Mouse (Mus musculus) urinary bladder, postnatal 25 days (tissue): ENCODE data around the gene Tns2.

ENCODE experiments used
- DNase-seq: peaks from one replicate; pipeline ENCODE4 v3.0.0; 2022; ENCODE audit warnings: low spot score

Tns2 gene

DNA sequence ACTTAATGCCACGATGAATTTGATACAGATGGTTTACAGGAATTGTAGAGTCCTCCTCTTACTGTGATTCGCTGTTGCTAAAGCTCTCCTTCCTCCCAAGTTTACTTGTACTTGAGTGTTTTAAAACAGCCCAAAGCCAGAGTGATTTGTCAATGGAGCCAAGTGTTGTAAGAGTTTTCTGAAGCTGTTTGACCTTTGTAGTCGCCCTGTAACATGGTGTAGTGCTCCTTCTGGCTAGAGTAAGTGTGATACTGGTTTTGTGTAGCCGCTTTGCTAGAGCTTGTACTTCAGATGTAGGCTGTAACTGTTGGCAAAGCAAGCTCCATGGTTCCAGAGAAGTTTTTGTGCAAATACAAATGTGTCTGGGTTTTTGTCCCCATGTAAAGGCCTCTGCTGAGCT, 8.0 kb upstream of the Tns2 start:
- DNase-seq: no peak

DNA sequence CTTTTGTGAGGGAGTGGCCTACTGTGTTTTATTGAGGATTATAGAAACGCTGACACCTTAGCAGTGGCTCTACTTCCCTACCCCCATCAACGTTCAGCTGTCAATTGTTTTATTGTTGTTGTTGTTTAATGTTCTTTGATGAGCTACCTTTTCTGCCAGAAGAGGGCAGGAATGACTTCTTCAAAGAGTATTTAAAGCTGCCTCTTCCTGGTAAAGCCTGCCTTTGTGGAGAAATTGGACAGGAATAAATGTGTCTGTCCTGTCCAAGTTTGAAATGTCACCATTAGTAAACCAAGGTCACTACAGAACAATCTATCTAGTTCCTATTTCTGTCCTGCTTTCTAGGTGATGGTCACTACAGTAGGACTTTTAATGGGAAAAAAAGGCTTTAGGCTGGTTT, 6.1 kb upstream of the Tns2 start:
- no peak for DNase-seq

GRCm38 (mm10) chr15:102094988-102095387, 5.2 kb upstream of the Tns2 start:
- no peak for DNase-seq

DNA sequence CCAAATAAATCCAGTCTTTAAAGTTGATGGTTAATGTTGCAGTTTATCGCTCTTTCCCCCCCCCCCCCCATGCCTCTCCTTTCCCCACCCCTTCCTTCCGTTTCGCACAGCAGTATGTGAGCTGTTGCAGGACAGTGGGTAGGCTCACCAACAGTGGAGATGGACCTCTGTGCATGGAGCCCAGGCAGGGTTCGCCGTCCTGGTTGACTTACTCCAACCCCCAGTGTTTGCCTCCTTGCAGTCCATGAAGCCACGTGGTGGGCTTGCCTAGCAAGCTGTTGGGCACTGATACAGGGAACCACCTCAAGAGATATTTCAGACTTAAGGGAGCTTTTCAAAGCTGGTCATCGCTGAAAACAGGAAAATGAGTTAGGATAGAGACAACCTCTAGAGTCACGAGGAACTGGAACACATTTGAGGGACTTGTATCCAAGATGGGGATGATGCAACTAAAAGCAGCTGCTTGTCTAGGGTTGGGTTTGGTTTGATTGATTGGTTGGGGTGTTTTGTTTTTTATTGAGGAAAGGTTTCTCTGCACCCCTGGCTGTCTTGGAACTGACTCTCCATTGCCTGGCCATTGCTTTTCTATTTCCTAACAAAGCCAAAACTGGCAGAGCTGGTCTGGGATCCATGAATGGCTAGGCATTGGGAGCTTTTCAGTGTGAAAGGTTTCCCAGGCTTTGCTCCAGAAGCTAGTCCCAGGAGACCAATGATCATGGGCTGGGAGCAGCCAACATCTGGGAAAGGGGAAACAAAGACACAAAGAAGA, 2.9 kb upstream of the Tns2 start:
- no peak for DNase-seq

DNA sequence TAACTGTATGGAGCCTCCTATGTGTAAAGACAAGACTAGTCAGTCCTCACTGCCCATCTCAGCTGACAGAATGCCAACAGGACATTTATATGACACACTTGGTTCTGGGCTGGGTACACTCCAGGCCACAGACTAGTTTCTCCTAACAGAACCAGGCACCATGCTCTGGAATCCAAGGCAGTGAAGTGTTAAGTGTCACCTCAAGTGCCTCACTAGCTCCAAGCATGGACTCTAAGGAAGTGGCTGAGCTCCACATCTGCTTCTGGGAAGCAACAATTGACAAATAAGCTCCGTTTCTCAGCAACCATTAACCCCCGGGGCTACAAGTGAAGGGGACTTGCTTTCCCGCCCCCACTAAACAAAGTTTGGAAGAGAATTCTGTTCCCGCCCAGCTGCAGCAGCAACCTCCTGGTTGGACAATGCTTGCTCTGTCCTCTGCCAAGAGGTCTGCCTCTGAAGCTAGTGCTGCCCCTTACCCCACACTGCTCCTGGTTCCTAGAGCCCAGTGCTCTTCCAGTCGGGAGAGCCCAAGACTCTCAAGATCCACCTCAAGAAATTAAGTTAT, 2.1 kb upstream of the Tns2 start:
- no peak for DNase-seq

DNA sequence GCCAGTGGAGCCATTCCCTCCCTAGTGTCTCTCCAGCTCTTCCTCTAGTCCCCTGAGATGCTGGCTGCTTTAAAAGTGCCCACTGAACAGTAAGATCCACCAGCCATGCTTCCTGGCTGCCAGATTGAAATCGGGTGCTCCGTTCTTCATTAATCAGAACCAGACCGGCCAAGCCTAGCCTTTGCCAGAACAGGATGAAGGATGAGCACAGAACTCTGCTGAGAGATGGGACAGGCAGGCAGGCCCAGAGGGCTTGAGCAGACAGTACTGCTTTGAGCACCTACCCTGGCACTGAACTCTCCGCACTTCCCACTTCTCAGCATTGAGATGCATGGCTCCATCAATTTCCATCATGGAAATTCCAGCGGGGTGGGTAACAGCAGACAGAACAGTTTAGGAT, 953 bp upstream of the Tns2 start:
- DNase-seq: no peak

DNA sequence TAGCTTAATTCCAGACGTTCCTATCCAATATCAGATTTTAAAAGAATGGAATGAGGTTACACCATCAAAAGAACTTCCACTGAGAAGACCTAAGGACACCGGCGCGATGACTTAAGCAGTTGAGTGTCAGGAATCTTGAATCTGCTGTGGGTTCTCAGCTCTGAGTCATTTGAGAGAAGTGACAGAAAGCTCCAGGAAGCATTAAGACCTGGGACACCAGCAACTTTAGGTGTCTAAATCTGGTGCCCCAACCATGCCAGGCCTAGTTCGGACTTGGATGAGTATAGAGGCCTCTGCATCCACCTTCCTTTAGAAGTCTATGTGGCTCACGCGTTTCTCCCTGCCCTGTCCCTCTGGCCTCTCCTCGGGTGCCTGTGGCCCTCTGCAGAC, 447 bp upstream of the Tns2 start:
- DNase-seq: no peak

- no peak for DNase-seq
Observed at GRCm38 (mm10) chr15:102100996-102101671, 921 bp downstream of the Tns2 start.

DNA sequence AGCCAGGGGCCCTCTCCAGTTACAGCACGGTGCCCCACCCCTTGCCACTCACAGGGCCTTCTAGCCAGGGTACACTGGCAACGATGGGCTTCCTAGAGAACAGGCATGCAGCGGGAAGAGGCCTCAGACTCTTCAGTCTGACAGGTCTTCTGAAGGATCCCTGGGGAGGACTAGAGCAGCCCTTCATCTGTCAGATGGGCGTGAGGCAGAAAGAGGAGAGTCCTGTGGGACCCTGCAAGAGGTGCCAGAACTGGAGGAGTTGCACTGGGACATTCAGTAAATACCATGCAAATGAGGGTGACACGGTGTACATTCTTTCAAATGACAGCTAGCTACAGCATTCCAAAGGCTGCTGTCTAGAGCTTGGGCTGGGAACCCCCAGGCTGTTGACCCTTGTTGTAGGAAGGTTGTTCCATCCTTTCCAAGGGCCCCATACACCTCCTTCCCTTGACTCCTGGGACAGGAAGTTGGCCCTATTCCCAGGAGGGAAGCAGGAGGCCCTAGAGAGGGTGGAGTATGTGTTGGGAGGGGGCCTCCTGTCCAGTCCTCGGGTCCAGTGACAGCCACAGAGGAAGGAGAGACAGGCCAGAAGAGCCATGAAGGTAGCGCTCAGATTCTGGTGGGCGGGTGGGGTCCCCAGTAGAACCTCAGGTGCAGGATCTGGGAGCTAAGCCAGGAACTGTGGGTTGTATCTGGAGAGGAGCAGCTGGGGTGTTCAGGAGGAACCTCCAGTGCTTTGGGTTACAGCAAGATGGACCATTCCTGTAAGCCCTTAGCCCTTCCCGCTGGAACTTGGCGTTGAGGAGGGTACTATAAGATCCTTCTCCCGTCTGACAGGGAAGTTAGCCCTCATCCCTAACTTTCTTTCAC, 1.7 kb downstream of the Tns2 start:
- no peak for DNase-seq

DNA sequence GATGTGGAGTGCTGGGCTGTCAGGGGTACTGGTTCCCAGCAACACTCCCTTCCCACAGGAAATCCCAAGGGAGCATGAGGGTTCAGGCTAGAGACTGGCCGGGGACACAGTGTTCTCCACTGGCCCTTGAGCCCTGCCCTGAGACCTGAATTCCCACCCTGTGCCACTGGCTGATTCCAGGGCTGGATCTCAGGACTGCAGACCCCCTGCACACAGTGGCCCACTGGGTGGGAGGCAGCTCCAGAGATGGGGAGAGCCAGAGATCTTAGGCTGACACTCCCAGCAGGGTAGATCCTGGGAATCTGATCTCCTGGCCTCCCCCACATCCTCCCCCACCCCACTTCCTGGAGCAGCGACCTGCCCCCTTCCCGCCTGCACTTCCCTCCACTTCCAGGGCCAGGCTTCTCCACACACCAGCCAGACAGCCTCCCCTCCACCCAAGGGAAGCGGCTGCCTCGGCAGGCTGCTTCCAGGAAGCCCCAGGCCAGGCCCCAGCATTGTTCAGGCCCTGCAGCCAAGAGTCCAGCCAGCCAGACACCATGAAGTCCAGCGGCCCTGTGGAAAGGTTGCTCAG, 2.4 kb downstream of the Tns2 start:
- DNase-seq: no peak

- no peak for DNase-seq
Observed at GRCm38 (mm10) chr15:102103371-102103946, 3.2 kb downstream of the Tns2 start.

- peak; percentile 62 for DNase-seq
Observed at GRCm38 (mm10) chr15:102103947-102104555, 3.8 kb downstream of the Tns2 start.

- DNase-seq: peak; percentile 67
Observed at GRCm38 (mm10) chr15:102105360-102105759, 5.1 kb downstream of the Tns2 start.

GRCm38 (mm10) chr15:102105764-102106730, 5.8 kb downstream of the Tns2 start:
- DNase-seq: no peak

- peak; percentile 42 for DNase-seq
Observed at GRCm38 (mm10) chr15:102106754-102107456, 6.7 kb downstream of the Tns2 start.

- peak; percentile 59 for DNase-seq
Observed at GRCm38 (mm10) chr15:102107689-102108573, 7.7 kb downstream of the Tns2 start.

DNA sequence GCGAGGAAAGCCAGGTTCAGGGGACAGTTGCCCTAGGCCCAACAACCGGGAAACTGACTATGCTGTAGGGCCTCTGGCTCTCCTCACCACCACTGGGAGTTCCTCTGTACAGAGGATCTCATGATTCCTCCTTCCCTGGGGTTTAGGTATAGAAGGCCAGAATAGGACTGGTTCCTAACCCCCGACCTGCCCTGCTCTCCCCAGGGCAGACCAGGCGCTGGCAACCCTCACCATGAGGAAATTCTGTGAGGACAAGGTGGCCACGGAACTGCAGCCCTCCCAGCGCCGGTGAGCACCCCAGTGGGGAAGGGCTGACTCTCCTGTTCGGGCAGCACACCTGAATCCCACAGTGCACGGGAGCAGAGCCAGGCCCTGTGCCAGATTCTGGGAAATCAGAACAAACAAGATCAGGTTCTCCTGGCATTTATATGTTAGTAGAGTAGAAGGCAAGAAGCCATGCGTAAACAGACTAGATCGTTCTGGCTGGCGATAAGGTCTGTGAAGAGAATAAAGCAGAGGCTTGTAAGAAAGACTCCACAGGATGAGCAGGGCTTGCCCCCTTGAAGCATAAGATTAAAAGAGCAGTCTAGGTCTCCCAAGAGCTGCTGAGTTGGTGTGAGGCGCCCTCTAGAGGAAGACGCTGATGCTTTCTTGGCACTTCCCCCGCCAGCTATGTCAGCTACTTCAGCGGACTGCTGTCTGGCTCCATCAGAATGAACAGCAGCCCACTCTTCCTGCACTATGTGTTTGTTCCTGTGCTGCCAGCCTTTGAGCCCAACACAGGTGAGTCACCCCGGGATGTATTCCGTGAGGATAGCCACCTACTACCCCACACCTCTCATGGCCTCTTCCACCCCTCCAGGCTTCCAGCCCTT, 8.7 kb downstream of the Tns2 start:
- DNase-seq: peak; percentile 58
